Mouse (Mus musculus) layer of hippocampus, postnatal 10 days (tissue): ENCODE data around the gene Disp1. TPM values are rescaled to one million over a fixed set of nuclear protein-coding genes. Genes with fewer than 3 reads are reported as not detected.

Experiments used
- DNase-seq, 2 experiments: peaks; one replicate each; pipeline ENCODE4 v3.0.0; 2021; ENCODE audit warnings: low spot score in 2 of 2
- total RNA-seq, 2 experiments: library from RNA; stranded (reverse); gene quantifications; 2 replicates each; pipeline ENCODE4 v1.2.3; 2021

Gene Disp1
- total RNA-seq, 2 experiments from 2014 or later = 4.3 to 4.4 TPM

- no peak for DNase-seq
These were observed 86.9 kb downstream of the Disp1 start for GRCm38 (mm10) chr1:183134427-183134826.

- DNase-seq = no peak
These were observed 87.9 kb downstream of the Disp1 start for GRCm38 (mm10) chr1:183133440-183133839.

- DNase-seq = no peak
These were observed 94.1 kb downstream of the Disp1 start for GRCm38 (mm10) chr1:183127246-183127645.

- no peak for DNase-seq
These were observed 97.6 kb downstream of the Disp1 start for GRCm38 (mm10) chr1:183123725-183124124.

GRCm38 (mm10) chr1:183120341-183120923 lies 100.9 kb downstream of the Disp1 start:
- DNase-seq = no peak

GRCm38 (mm10) chr1:183117827-183118825 lies 103.2 kb downstream of the Disp1 start:
- no peak for DNase-seq

- DNase-seq = no peak
These were observed 104.1 kb downstream of the Disp1 start for GRCm38 (mm10) chr1:183116946-183117826.

- no peak for DNase-seq
These were observed 104.9 kb downstream of the Disp1 start for GRCm38 (mm10) chr1:183116441-183116840.

GRCm38 (mm10) chr1:183115076-183115475 lies 106.2 kb downstream of the Disp1 start:
- DNase-seq = no peak

- DNase-seq = no peak
These were observed 106.8 kb downstream of the Disp1 start for GRCm38 (mm10) chr1:183114554-183114953.

- no peak for DNase-seq
These were observed 107.8 kb downstream of the Disp1 start for GRCm38 (mm10) chr1:183113546-183113945.

- no peak for DNase-seq
These were observed 113.8 kb downstream of the Disp1 start for GRCm38 (mm10) chr1:183107476-183107875.

GRCm38 (mm10) chr1:183104696-183105095 lies 116.6 kb downstream of the Disp1 start:
- DNase-seq = no peak

GRCm38 (mm10) chr1:183102775-183103174 lies 118.5 kb downstream of the Disp1 start:
- no peak for DNase-seq

GRCm38 (mm10) chr1:183102153-183102552 lies 119.2 kb downstream of the Disp1 start:
- DNase-seq = no peak

GRCm38 (mm10) chr1:183101371-183101770 lies 120.0 kb downstream of the Disp1 start:
- no peak for DNase-seq

GRCm38 (mm10) chr1:183100245-183100644 lies 121.1 kb downstream of the Disp1 start:
- no peak for DNase-seq

- DNase-seq = no peak
These were observed 121.6 kb downstream of the Disp1 start for GRCm38 (mm10) chr1:183099686-183100085.

- DNase-seq = no peak
These were observed 123.7 kb downstream of the Disp1 start for GRCm38 (mm10) chr1:183097606-183098005.

GRCm38 (mm10) chr1:183095454-183096088 lies 125.8 kb downstream of the Disp1 start:
- no peak for DNase-seq

GRCm38 (mm10) chr1:183092296-183092695 lies 129.0 kb downstream of the Disp1 start:
- no peak for DNase-seq
